Mouse (Mus musculus): ENCODE measurements around the gene Erc1. TPM values are rescaled to one million over a fixed set of nuclear protein-coding genes. Genes with fewer than 3 reads are reported as not detected.
"Not testable (repeated sequence)": the region's sequence is repeated elsewhere in the genome, so short reads cannot be mapped to it uniquely, and the experiment has no call there.

Erc1 gene
- polyA plus RNA-seq, 1 experiment from 2014 or later: 23.7 TPM

DNA sequence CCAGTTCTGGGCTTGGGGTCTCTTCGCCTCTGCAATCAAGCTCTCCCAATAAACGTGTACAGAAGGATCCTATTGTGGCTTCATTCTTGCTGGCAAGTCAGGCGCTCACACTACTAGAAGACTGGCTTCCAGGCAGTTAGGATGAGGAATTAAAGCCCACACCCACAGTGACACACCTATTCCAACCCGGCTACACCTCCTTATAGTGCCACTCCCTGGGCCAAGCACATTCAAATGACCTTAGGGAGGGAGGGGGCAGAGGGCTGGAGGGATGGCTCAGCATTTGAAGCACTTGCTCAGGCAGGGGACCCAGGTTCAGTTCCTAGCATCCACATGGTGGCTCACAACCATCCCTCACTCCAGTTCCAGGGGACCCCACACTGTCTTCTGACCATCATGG lies 29.4 kb downstream of the Erc1 start:
- H3K4me1 ChIP-seq (ENCODE audit: control insufficient read depth, insufficient read depth, low read length): no peaks in the 10 kb centered on the region
- H3K4me2 ChIP-seq: no peak overlapping the region
- no peaks in the 10 kb centered on the region for H3K9me3 ChIP-seq (ENCODE audit: control insufficient read depth, low read length)
- no peak overlapping the region for H3K9ac ChIP-seq (ENCODE audit: low read length)
- H3K27me3 ChIP-seq (ENCODE audit: control insufficient read depth, insufficient read depth, low read length): no peaks in the 10 kb centered on the region
- ATAC-seq (ENCODE audit: low FRiP score) (no peak), DNase-seq (ENCODE audit: low spot score, missing footprints) (no peak)
- H3K4me3 ChIP-seq (ENCODE audit: low read depth, low read length): no peak overlapping the region
- H3K36me3 ChIP-seq (ENCODE audit: control insufficient read depth, insufficient read depth, low read length): 0 out of 2 replicates have a peak, but pooled peaks cover 4% of the 10 kb centered on the region
- 93% methylated on average over 4 of the region's 4 CpGs for WGBS
- H3K27ac ChIP-seq (ENCODE audit: low read depth, low read length): no peak overlapping the region

DNA sequence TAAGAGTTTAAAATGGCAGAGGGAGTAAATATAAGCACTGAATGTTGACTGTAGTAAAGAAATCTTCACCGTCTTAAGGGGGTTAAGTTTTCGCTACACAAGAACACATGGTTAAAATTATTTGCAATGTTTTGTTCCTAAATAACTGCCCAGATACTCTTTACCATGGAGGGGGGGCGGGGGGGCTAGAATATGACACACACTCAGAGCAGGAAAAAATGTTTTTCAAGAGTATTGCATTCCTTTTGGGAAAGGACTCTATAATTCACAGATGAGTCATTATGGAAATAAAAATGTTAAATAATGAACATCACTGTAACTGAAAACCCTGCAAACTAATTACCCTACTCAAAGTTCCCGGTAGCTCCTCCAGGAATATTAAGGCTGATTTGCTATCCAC lies 32.5 kb downstream of the Erc1 start:
- no peak for ATAC-seq (ENCODE audit: low FRiP score)
- H3K9me3 ChIP-seq (ENCODE audit: control insufficient read depth, low read length): no peaks in the 10 kb centered on the region
- H3K4me1 ChIP-seq (ENCODE audit: control insufficient read depth, insufficient read depth, low read length): no peaks in the 10 kb centered on the region
- no peak for DNase-seq (ENCODE audit: low spot score, missing footprints)
- no peak overlapping the region for H3K4me3 ChIP-seq (ENCODE audit: low read depth, low read length)
- no peak overlapping the region for H3K9ac ChIP-seq (ENCODE audit: low read length)
- H3K27me3 ChIP-seq (ENCODE audit: control insufficient read depth, insufficient read depth, low read length): no peaks in the 10 kb centered on the region
- H3K4me2 ChIP-seq: no peak overlapping the region
- H3K27ac ChIP-seq (ENCODE audit: low read depth, low read length): no peak overlapping the region
- whole genome bisulfite sequencing: 91% methylated on average over 4 of the region's 4 CpGs
- H3K36me3 ChIP-seq (ENCODE audit: control insufficient read depth, insufficient read depth, low read length): 0 out of 2 replicates have a peak, but pooled peaks cover 4% of the 10 kb centered on the region

DNA sequence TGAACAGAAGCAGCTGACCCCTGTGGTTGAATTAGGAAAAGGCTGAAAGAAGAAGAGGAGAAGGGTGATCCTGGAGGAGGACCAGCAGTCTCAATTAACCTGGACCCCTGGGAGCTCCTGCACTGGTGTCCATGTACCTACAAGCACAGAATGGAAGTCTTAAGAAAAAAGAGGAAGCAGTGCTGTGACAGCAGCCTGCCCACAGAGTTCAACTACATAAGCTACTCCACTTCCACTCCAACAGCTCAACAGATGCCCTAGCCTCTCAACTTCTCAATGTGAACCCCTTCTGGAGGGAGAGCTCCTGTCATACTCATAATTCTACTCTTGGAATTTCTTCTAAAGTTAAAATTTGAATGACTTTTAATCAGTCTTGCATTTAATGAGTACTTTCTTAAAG lies 34.9 kb downstream of the Erc1 start:
- H3K27ac ChIP-seq (ENCODE audit: low read depth, low read length); ATAC-seq (ENCODE audit: low FRiP score); DNase-seq (ENCODE audit: low spot score, missing footprints); H3K9me3 ChIP-seq (ENCODE audit: control insufficient read depth, low read length); H3K9ac ChIP-seq (ENCODE audit: low read length); H3K4me3 ChIP-seq (ENCODE audit: low read depth, low read length); H3K27me3 ChIP-seq (ENCODE audit: control insufficient read depth, insufficient read depth, low read length); H3K4me2 ChIP-seq; H3K4me1 ChIP-seq (ENCODE audit: control insufficient read depth, insufficient read depth, low read length); H3K36me3 ChIP-seq (ENCODE audit: control insufficient read depth, insufficient read depth, low read length): not testable (repeated sequence)

DNA sequence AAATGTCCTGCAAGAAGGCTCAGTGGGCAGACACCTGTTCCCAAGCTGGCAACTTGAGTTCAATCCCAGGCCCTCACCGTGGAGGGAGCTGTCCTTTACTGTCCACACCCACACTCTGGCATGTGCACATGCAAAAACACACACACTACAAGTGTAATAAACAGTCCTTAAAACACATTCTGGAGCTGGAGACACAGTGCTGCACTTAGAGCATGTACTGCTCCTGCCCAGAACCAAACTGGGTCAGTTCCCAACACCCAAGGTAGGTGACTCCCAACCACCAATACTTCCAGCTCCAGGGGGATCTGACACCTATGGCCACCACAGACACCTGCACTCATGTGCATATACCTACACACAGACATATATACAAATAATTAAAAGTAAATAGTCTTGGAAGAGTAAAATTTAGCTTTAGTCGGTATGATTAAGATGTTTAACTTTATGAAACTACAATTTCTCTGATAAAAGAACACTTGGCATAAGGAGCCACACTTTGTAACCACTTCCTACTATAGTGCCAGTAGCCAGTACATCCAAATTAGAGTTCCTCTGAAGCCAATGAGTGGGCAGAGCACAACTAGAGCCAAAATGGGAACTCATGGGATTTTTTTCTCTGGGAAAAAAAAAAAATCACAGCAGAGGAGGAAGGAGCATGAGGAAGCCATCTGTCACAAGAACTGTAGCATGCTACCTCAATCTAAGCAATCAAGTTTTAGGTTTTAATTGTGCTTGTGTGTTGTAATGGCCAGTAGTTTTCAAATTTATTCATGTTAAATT lies 39.1 kb downstream of the Erc1 start:
- no peak overlapping the region for H3K27ac ChIP-seq (ENCODE audit: low read depth, low read length)
- WGBS: 92% methylated on average over 2 of the region's 2 CpGs
- no peak for DNase-seq (ENCODE audit: low spot score, missing footprints)
- H3K9ac ChIP-seq (ENCODE audit: low read length): no peak overlapping the region
- no peaks in the 10 kb centered on the region for H3K4me1 ChIP-seq (ENCODE audit: control insufficient read depth, insufficient read depth, low read length)
- no peak overlapping the region for H3K4me3 ChIP-seq (ENCODE audit: low read depth, low read length)
- H3K9me3 ChIP-seq (ENCODE audit: control insufficient read depth, low read length): no peaks in the 10 kb centered on the region
- no peaks in the 10 kb centered on the region for H3K36me3 ChIP-seq (ENCODE audit: control insufficient read depth, insufficient read depth, low read length)
- no peak overlapping the region for H3K4me2 ChIP-seq
- no peak for ATAC-seq (ENCODE audit: low FRiP score)
- H3K27me3 ChIP-seq (ENCODE audit: control insufficient read depth, insufficient read depth, low read length): no peaks in the 10 kb centered on the region

DNA sequence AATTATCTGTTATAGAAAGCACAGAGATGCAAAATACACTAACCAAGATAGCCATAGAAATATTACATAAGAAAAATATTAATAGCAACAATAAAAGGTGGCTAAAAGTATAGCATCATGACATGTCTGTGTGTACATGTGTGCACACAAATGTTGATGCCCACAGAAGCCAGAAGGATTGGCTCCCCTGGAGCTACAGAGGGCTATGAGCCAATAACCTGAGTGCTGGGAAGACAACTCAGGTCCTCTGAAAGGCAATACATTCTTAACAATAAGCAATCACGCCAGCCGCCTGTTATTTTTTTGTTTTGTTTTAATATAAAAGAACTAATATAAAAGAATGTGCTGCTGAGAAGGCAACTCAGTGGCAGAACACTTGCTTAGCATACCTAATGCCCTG lies 44.7 kb downstream of the Erc1 start:
- Histone ChIP-seq H3K4me2 (no peak overlapping the region), H3K27me3 (ENCODE audit: control insufficient read depth, insufficient read depth, low read length) (no peaks in the 10 kb centered on the region), H3K4me3 (ENCODE audit: low read depth, low read length) (no peak overlapping the region), H3K9me3 (ENCODE audit: control insufficient read depth, low read length) (no peaks in the 10 kb centered on the region), H3K36me3 (ENCODE audit: control insufficient read depth, insufficient read depth, low read length) (no peaks in the 10 kb centered on the region), H3K9ac (ENCODE audit: low read length) (no peak overlapping the region), H3K27ac (ENCODE audit: low read depth, low read length) (no peak overlapping the region), H3K4me1 (ENCODE audit: control insufficient read depth, insufficient read depth, low read length) (no peaks in the 10 kb centered on the region)
- DNase-seq (ENCODE audit: low spot score, missing footprints): no peak
- no peak for ATAC-seq (ENCODE audit: low FRiP score)
- 83% methylated on average over 2 of the region's 2 CpGs for WGBS

DNA sequence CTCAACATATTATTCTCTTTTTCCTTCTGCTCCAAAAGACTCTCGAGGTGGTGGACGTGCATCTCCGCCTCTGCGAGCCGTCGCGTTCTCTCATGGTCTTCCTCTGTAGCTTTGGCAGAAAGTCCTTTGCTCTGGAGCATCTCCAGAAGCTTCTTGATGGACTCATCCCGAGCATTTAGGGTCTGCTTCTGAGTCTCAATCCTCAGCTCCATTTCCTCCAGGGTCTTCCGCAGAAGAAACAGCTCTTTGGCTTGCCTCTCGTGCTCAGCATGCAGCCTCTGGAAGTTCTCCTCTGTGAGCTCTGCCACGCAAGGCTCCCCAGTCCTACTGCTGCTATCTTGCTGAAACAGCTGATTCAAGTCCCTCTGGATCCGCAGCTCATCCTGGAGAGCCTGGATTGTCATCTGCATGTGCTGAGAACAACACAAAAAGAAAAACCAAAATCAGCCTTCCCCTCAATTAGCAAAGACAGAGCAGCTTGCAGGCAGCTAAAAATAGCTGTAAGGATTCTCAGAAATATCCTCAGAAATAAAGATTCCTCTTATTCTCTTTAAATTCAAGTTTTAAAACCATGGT lies 51.0 kb downstream of the Erc1 start:
- Histone ChIP-seq H3K9ac (ENCODE audit: low read length) (no peak overlapping the region), H3K4me3 (ENCODE audit: low read depth, low read length) (no peak overlapping the region), H3K27me3 (ENCODE audit: control insufficient read depth, insufficient read depth, low read length) (no peaks in the 10 kb centered on the region), H3K36me3 (ENCODE audit: control insufficient read depth, insufficient read depth, low read length) (no peaks in the 10 kb centered on the region), H3K4me1 (ENCODE audit: control insufficient read depth, insufficient read depth, low read length) (no peaks in the 10 kb centered on the region), H3K9me3 (ENCODE audit: control insufficient read depth, low read length) (no peaks in the 10 kb centered on the region), H3K4me2 (no peak overlapping the region), H3K27ac (ENCODE audit: low read depth, low read length) (no peak overlapping the region)
- no peak for DNase-seq (ENCODE audit: low spot score, missing footprints)
- WGBS: 89% methylated on average over 12 of the region's 12 CpGs
- no peak for ATAC-seq (ENCODE audit: low FRiP score)

DNA sequence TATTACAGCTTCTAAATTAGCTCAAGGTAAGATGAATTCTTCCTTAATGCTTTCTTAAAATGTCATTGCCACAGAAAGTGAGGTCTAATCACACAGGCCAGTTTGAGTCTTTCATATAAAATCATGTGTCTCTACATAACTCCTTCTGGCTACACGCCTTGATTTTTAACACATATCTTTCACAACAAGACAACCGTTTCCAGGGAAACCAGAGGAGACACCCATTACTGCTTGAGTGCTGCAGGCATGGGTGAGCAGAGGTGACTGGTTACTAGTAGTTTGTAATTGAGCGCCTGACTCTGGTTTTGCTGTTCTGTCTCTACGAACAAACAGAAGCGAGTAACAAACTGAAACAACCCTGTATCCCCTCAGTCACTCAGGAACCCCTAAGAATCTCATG lies 51.7 kb downstream of the Erc1 start:
- H3K27ac ChIP-seq (ENCODE audit: low read depth, low read length): no peak overlapping the region
- H3K4me1 ChIP-seq (ENCODE audit: control insufficient read depth, insufficient read depth, low read length): no peaks in the 10 kb centered on the region
- WGBS: 90% methylated on average over 5 of the region's 5 CpGs
- no peak overlapping the region for H3K4me2 ChIP-seq
- ATAC-seq (ENCODE audit: low FRiP score) (no peak), DNase-seq (ENCODE audit: low spot score, missing footprints) (no peak)
- no peak overlapping the region for H3K4me3 ChIP-seq (ENCODE audit: low read depth, low read length)
- no peak overlapping the region for H3K9ac ChIP-seq (ENCODE audit: low read length)
- H3K27me3 ChIP-seq (ENCODE audit: control insufficient read depth, insufficient read depth, low read length): no peaks in the 10 kb centered on the region
- H3K9me3 ChIP-seq (ENCODE audit: control insufficient read depth, low read length): no peaks in the 10 kb centered on the region
- H3K36me3 ChIP-seq (ENCODE audit: control insufficient read depth, insufficient read depth, low read length): no peaks in the 10 kb centered on the region

DNA sequence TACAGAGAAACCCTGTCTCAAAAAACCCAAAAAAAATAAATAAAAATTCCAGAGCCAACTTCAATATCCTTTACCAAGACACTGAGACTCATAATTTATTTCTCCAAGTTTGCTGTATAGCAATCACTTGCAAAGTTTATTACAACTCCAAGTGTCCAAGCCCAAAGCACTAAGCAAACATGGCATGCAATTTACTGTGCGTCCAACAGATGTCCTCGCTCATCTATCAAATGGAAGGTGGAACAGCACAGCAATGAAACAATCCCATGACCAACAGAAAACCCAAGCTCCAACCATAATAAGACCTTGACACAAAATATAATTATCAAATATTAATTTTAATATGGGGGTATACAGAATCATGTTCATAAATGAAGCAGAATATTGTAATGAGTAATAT lies 55.4 kb downstream of the Erc1 start:
- H3K4me3 ChIP-seq (ENCODE audit: low read depth, low read length): no peak overlapping the region
- ATAC-seq (ENCODE audit: low FRiP score): no peak
- H3K27ac ChIP-seq (ENCODE audit: low read depth, low read length): no peak overlapping the region
- H3K36me3 ChIP-seq (ENCODE audit: control insufficient read depth, insufficient read depth, low read length): no peaks in the 10 kb centered on the region
- H3K9ac ChIP-seq (ENCODE audit: low read length): no peak overlapping the region
- no peak overlapping the region for H3K4me2 ChIP-seq
- H3K4me1 ChIP-seq (ENCODE audit: control insufficient read depth, insufficient read depth, low read length): no peaks in the 10 kb centered on the region
- no peaks in the 10 kb centered on the region for H3K9me3 ChIP-seq (ENCODE audit: control insufficient read depth, low read length)
- H3K27me3 ChIP-seq (ENCODE audit: control insufficient read depth, insufficient read depth, low read length): no peaks in the 10 kb centered on the region
- WGBS: 39% methylated on average over 2 of the region's 2 CpGs
- peak; percentile 92 for DNase-seq (ENCODE audit: low spot score, missing footprints)

DNA sequence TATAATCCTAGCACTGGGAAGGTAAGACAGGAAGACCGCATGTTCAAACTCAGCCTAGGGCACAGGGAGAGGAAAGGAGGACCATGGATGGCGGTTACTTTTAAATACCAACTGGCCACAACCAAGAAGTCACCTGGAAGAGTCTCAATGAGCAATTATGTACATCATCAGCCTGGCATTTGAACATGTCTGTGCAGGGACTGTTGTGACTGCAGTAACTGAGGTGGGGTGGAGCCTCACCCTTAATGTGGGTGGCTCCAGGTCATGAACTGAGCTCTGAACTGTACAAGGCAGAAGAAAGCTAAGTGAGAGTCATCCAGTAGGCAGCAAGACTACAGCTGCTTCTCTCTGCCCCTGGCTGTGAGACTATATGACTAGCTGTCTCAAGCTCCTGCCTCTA lies 65.6 kb downstream of the Erc1 start:
- Histone ChIP-seq H3K4me3 (ENCODE audit: low read depth, low read length) (no peak overlapping the region), H3K9ac (ENCODE audit: low read length) (no peak overlapping the region), H3K27me3 (ENCODE audit: control insufficient read depth, insufficient read depth, low read length) (no peaks in the 10 kb centered on the region), H3K4me2 (no peak overlapping the region), H3K27ac (ENCODE audit: low read depth, low read length) (no peak overlapping the region), H3K9me3 (ENCODE audit: control insufficient read depth, low read length) (no peaks in the 10 kb centered on the region), H3K4me1 (ENCODE audit: control insufficient read depth, insufficient read depth, low read length) (no peaks in the 10 kb centered on the region), H3K36me3 (ENCODE audit: control insufficient read depth, insufficient read depth, low read length) (no peaks in the 10 kb centered on the region)
- ATAC-seq (ENCODE audit: low FRiP score): no peak
- no peak for DNase-seq (ENCODE audit: low spot score, missing footprints)
- WGBS: 94% methylated on average over 2 of the region's 2 CpGs

Measured in midbrain, embryonic 11.5 days (tissue).